Mouse (Mus musculus) bone marrow, adult 2 months (tissue): ENCODE measurements around the gene Cutal. TPM values are rescaled to one million over a fixed set of nuclear protein-coding genes. Genes with fewer than 3 reads are reported as not detected.
A peak's percentile ranks its signal among the peaks of the same experiment; 100 is the strongest.

Experiments used
- H3K27ac ChIP-seq: fragments of 200-500 bp; 2 replicates; pipeline ENCODE4 v1.5.1; 2012; ENCODE audit warnings: low read depth, mild to moderate bottlenecking, control low read depth, inconsistent platforms, low read length; ENCODE audit not compliant: control insufficient read depth, poor library complexity, insufficient read depth
- H3K4me1 ChIP-seq: fragments of 200-500 bp; 2 replicates; pipeline ENCODE4 v1.6.1; 2011; ENCODE audit warnings: low read length; ENCODE audit not compliant: control insufficient read depth, insufficient read depth
- H3K4me3 ChIP-seq: fragments of 200-500 bp; replicated peaks from 2 replicates; pipeline ENCODE3; 2011; ENCODE audit warnings: mild to moderate bottlenecking, low read depth, low read length, control low read depth; ENCODE audit not compliant: control insufficient read depth
- CTCF ChIP-seq: fragments of 200-500 bp; IDR thresholded peaks from 2 replicates; pipeline ENCODE4 v1.5.1; 2011; ENCODE audit warnings: low read length, control low read depth; ENCODE audit not compliant: control insufficient read depth, insufficient read depth
- POLR2A ChIP-seq: fragments of 200-500 bp; IDR thresholded peaks from 2 replicates; pipeline ENCODE4 v1.6.1; 2011; ENCODE audit warnings: low read depth, mild to moderate bottlenecking, control low read depth, low read length, borderline replicate concordance; ENCODE audit not compliant: control insufficient read depth
- WGBS: fragments of 180-500 bp; shearing (Covaris S2); methylation state at CpG from one replicate; pipeline ENCODE4 v1.1.7; 2018; 5-methylcytosine and 5-hydroxymethylcytosine counted together
- polyA plus RNA-seq: library from polyadenylated mRNA; stranded (reverse); fragments of >200 nt; gene quantifications from 2 replicates; pipeline ENCODE4 v1.2.4, GENCODE M21; 2011; ENCODE audit warnings: low replicate concordance; ENCODE audit not compliant: missing spikeins, insufficient read depth, insufficient read length

Gene Cutal
- polyA plus RNA-seq, 1 experiment = not detected

- Histone ChIP-seq H3K4me3 (peak overlapping the region; percentile 95), H3K27ac (peak overlapping the region; percentile 97), H3K4me1 (no peaks in the 10 kb centered on the region)
- TF ChIP-seq POLR2A (peak; percentile 89; the same call in 1 of the 2 replicates), CTCF (no peak)
- under 1% methylated on average over 67 of the region's 67 CpGs for WGBS
These were observed 3.4 kb upstream of the Cutal start for GRCm38 (mm10) chr2:34870520-34871474.

- WGBS = 54% methylated on average over 8 of the region's 8 CpGs
- Histone ChIP-seq H3K4me1 (no peaks in the 10 kb centered on the region), H3K4me3 (no peak within 1 kb of the TSS), H3K27ac (no peak within 1 kb of the TSS)
- no peak for TF ChIP-seq CTCF
These were observed 685 bp downstream of the Cutal start, which contains the start of gene Psmd5 for GRCm38 (mm10) chr2:34874816-34875345. Gene Psmd5, minus strand, starts transcription at chr2:34874968.

GRCm38 (mm10) chr2:34880054-34880453, 5.9 kb downstream of the Cutal start:
- TF ChIP-seq CTCF = no peak
- TF ChIP-seq POLR2A = no peak
- 78% methylated on average over 10 of the region's 10 CpGs for WGBS
- Histone ChIP-seq H3K27ac (no peak overlapping the region), H3K4me1 (no peaks in the 10 kb centered on the region), H3K4me3 (no peak overlapping the region)

- no peaks in the 10 kb centered on the region for H3K4me1 ChIP-seq
- no peak overlapping the region for H3K4me3 ChIP-seq
- TF ChIP-seq CTCF (no peak), POLR2A (no peak)
- no peak overlapping the region for H3K27ac ChIP-seq
- WGBS = 82% methylated on average over 2 of the region's 2 CpGs
These were observed 8.6 kb downstream of the Cutal start for GRCm38 (mm10) chr2:34882757-34883156.

- Histone ChIP-seq H3K4me1 (no peaks in the 10 kb centered on the region), H3K27ac (no peak overlapping the region), H3K4me3 (no peak overlapping the region)
- no peak for TF ChIP-seq CTCF
- no peak for TF ChIP-seq POLR2A
- 78% methylated on average over 5 of the region's 5 CpGs for WGBS
These were observed 9.0 kb downstream of the Cutal start for GRCm38 (mm10) chr2:34883190-34883589.

GRCm38 (mm10) chr2:34884186-34884585, 10.0 kb downstream of the Cutal start:
- Histone ChIP-seq H3K4me3 (no peak overlapping the region), H3K4me1 (no peaks in the 10 kb centered on the region), H3K27ac (no peak overlapping the region)
- WGBS = 69% methylated on average over 2 of the region's 2 CpGs
- no peak for TF ChIP-seq POLR2A
- TF ChIP-seq CTCF = no peak

- Histone ChIP-seq H3K27ac (no peak overlapping the region), H3K4me3 (no peak overlapping the region), H3K4me1 (no peaks in the 10 kb centered on the region)
- 20% methylated on average over 5 of the region's 5 CpGs for WGBS
- TF ChIP-seq POLR2A = no peak
- TF ChIP-seq CTCF = no peak
These were observed 19.8 kb downstream of the Cutal start for GRCm38 (mm10) chr2:34893950-34894349.

GRCm38 (mm10) chr2:34895503-34896113, 21.4 kb downstream of the Cutal start:
- TF ChIP-seq POLR2A (no peak), CTCF (no peak)

More at GRCm38 (mm10) chr2:34895503-34896113, 21.4 kb downstream of the Cutal start:
- H3K27ac ChIP-seq = no peak overlapping the region
- no peak overlapping the region for H3K4me3 ChIP-seq
- no peaks in the 10 kb centered on the region for H3K4me1 ChIP-seq
- 87% methylated on average over 19 of the region's 19 CpGs for WGBS
